Mouse (Mus musculus) myocyte (in vitro differentiated cells): ENCODE results near the gene Cacna2d2.

Experiments
- CEBPB ChIP-seq: IDR thresholded peaks from 2 replicates; pipeline ENCODE4 v1.6.1; 2011; ENCODE audit warnings: mild to moderate bottlenecking, moderate library complexity; ENCODE audit not compliant: poor library complexity, insufficient read depth, severe bottlenecking
- E2F4 ChIP-seq: IDR thresholded peaks from one replicate; pipeline ENCODE4 v1.6.1; 2011; ENCODE audit warnings: mild to moderate bottlenecking, control low read depth, moderate library complexity; ENCODE audit not compliant: insufficient read depth
- MAX ChIP-seq: IDR thresholded peaks from one replicate; pipeline ENCODE4 v1.6.1; 2011; ENCODE audit warnings: low read depth, mild to moderate bottlenecking, control low read depth
- MYOD1 ChIP-seq, 3 experiments: IDR thresholded peaks; one replicate each; pipeline ENCODE4 v1.6.1; 2011; ENCODE audit warnings: control low read depth in 2 of 3, low read depth in 2 of 3, mild to moderate bottlenecking in 2 of 3, moderate library complexity in 1 of 3; ENCODE audit not compliant: insufficient read length in 2 of 3, control insufficient read depth in 1 of 3
- MYOG ChIP-seq, 3 experiments: IDR thresholded peaks; one replicate each; pipeline ENCODE4 v1.6.1; 2011; ENCODE audit warnings: control low read depth in 2 of 3, low read depth in 2 of 3, mild to moderate bottlenecking in 2 of 3; ENCODE audit not compliant: insufficient read length in 2 of 3, control insufficient read depth in 1 of 3, insufficient read depth in 1 of 3
- POLR2A ChIP-seq: IDR thresholded peaks from one replicate; pipeline ENCODE4 v1.6.1; 2011; ENCODE audit warnings: low read depth, mild to moderate bottlenecking, control low read depth, moderate library complexity; ENCODE audit not compliant: insufficient read length
- POLR2AphosphoS2 ChIP-seq: IDR thresholded peaks from one replicate; pipeline ENCODE4 v1.6.1; 2011; ENCODE audit warnings: low read depth, control low read depth; ENCODE audit not compliant: insufficient read length
- REST ChIP-seq: IDR thresholded peaks from one replicate; pipeline ENCODE4 v1.6.1; 2011; ENCODE audit warnings: mild to moderate bottlenecking, control low read depth, moderate library complexity; ENCODE audit not compliant: insufficient read depth, insufficient read length
- TCF12 ChIP-seq: IDR thresholded peaks from one replicate; pipeline ENCODE4 v1.6.1; 2011; ENCODE audit warnings: mild to moderate bottlenecking, control low read depth; ENCODE audit not compliant: poor library complexity, insufficient read depth, severe bottlenecking
- USF1 ChIP-seq: IDR thresholded peaks from one replicate; pipeline ENCODE4 v1.6.1; 2011; ENCODE audit warnings: low read depth, mild to moderate bottlenecking, control low read depth, moderate library complexity

- TF ChIP-seq MYOD1 (IDR thresholded peaks at IDR 0.05; ENCODE audit: control insufficient read depth in 1 of 3, insufficient read length in 2 of 3, low read depth in 2 of 3) (peak in 2 of 3 experiments; percentile 11 to 83), POLR2A (no peak), MAX (no peak), TCF12 (no peak), MYOG (IDR thresholded peaks at IDR 0.05; ENCODE audit: control insufficient read depth in 1 of 3, insufficient read depth in 1 of 3, insufficient read length in 2 of 3, low read depth in 2 of 3) (peak in 1 of 3 experiments; percentile 36), POLR2AphosphoS2 (no peak), E2F4 (no peak), CEBPB (no peak), USF1 (no peak), REST (no peak)
Observed at GRCm38 (mm10) chr9:107502131-107502846, 102.9 kb downstream of the Cacna2d2 start.
